Mouse (Mus musculus) MEL (cell line): ENCODE measurements around the gene Dusp8. TPM values are rescaled to one million over a fixed set of nuclear protein-coding genes. Genes with fewer than 3 reads are reported as not detected.
A peak's percentile ranks its signal among the peaks of the same experiment; 100 is the strongest.

Experiments used
- DNase-seq: peaks from one replicate; pipeline ENCODE4 v3.0.0; 2011; ENCODE audit warnings: low read depth, low spot score
- H3K27ac ChIP-seq: 2 replicates; pipeline ENCODE4 v1.5.1; 2012; ENCODE audit warnings: low read depth, mild to moderate bottlenecking, control low read depth, low read length, moderate library complexity; ENCODE audit not compliant: control insufficient read depth
- H3K27me3 ChIP-seq, 2 experiments: fragments of 150-350 bp in 1 of 2; sonication (generic) in 1 of 2; 2 replicates each; pipeline ENCODE4 v1.6.1; 2012; ENCODE audit warnings: low read length in 2 of 2, mild to moderate bottlenecking in 2 of 2, improper control_type of control experiment in 1 of 2, moderate library complexity in 1 of 2; ENCODE audit not compliant: insufficient read depth in 2 of 2, control insufficient read depth in 1 of 2
- H3K36me3 ChIP-seq, 2 experiments: 2 replicates each; pipeline ENCODE4 v1.6.1; 2012 to 2014; ENCODE audit warnings: low read length in 2 of 2, improper control_type of control experiment in 1 of 2, inconsistent platforms in 1 of 2, mild to moderate bottlenecking in 1 of 2; ENCODE audit not compliant: insufficient read depth in 2 of 2, control insufficient read depth in 1 of 2
- H3K4me1 ChIP-seq, 2 experiments: fragments of 150-350 bp in 1 of 2; sonication (generic) in 1 of 2; 2 replicates each; pipeline ENCODE4 v1.6.1; 2012; ENCODE audit warnings: low read length in 2 of 2, improper control_type of control experiment in 1 of 2, mild to moderate bottlenecking in 1 of 2; ENCODE audit not compliant: insufficient read depth in 2 of 2, control insufficient read depth in 1 of 2
- H3K4me3 ChIP-seq, 2 experiments: fragments of 150-350 bp in 1 of 2; sonication (generic) in 1 of 2; 2 replicates each; pipeline ENCODE4 v1.5.1; 2012; ENCODE audit warnings: low read depth in 2 of 2, low read length in 2 of 2, mild to moderate bottlenecking in 2 of 2, moderate library complexity in 2 of 2, control low read depth in 1 of 2, improper control_type of control experiment in 1 of 2; ENCODE audit not compliant: control insufficient read depth in 1 of 2, insufficient read depth in 1 of 2
- H3K79me2 ChIP-seq: 2 replicates; pipeline ENCODE4 v1.6.1; 2012; ENCODE audit warnings: mild to moderate bottlenecking, low read length, moderate library complexity; ENCODE audit not compliant: control insufficient read depth, poor library complexity, insufficient read depth
- H3K9ac ChIP-seq: 2 replicates; pipeline ENCODE4 v1.6.1; 2012; ENCODE audit warnings: low read depth, mild to moderate bottlenecking, control low read depth, low read length, moderate library complexity; ENCODE audit not compliant: control insufficient read depth, poor library complexity, severe bottlenecking
- H3K9me3 ChIP-seq: fragments of 150-350 bp; sonication (generic); replicated peaks from 2 replicates; pipeline ENCODE4 v1.6.1; 2012; ENCODE audit warnings: mild to moderate bottlenecking, low read length, improper control_type of control experiment, moderate library complexity; ENCODE audit not compliant: insufficient read depth
- BHLHE40 ChIP-seq: IDR thresholded peaks from 2 replicates; pipeline ENCODE4 v1.6.1; 2012; ENCODE audit warnings: low read depth, mild to moderate bottlenecking, inconsistent platforms, low read length, improper control_type of control experiment, borderline replicate concordance
- CHD2 ChIP-seq: IDR thresholded peaks from 2 replicates; pipeline ENCODE4 v1.6.1; 2011; ENCODE audit warnings: low read length, improper control_type of control experiment
- CTCF ChIP-seq, 3 experiments: IDR thresholded peaks in 2 of 3; conservative IDR thresholded peaks in 1 of 3; 2 replicates each; pipeline ENCODE4 v1.5.1; 2011 to 2012; ENCODE audit warnings: low read length in 3 of 3, low read depth in 2 of 3, mild to moderate bottlenecking in 2 of 3, improper control_type of control experiment in 1 of 3, inconsistent platforms in 1 of 3, mixed read lengths in 1 of 3, moderate library complexity in 1 of 3; ENCODE audit not compliant: control insufficient read depth in 1 of 3, insufficient read depth in 1 of 3, poor library complexity in 1 of 3, severe bottlenecking in 1 of 3
- ELF1 ChIP-seq: IDR thresholded peaks from 2 replicates; pipeline ENCODE4 v1.6.1; 2014; ENCODE audit warnings: low read depth, mild to moderate bottlenecking, inconsistent platforms, low read length, improper control_type of control experiment, moderate library complexity
- ETS1 ChIP-seq: IDR thresholded peaks from 2 replicates; pipeline ENCODE4 v1.6.1; 2012; ENCODE audit warnings: low read depth, mild to moderate bottlenecking, inconsistent platforms, low read length, improper control_type of control experiment, moderate library complexity
- JUND ChIP-seq: IDR thresholded peaks from 2 replicates; pipeline ENCODE4 v1.6.1; 2011; ENCODE audit warnings: low read depth, mild to moderate bottlenecking, improper control_type of control experiment, low read length
- MAZ ChIP-seq: IDR thresholded peaks from 2 replicates; pipeline ENCODE4 v1.6.1; 2012; ENCODE audit warnings: low read depth, mild to moderate bottlenecking, inconsistent platforms, low read length, improper control_type of control experiment
- MEF2A ChIP-seq: IDR thresholded peaks from 2 replicates; pipeline ENCODE4 v1.6.1; 2014; ENCODE audit warnings: low read depth, mild to moderate bottlenecking, inconsistent platforms, low read length, improper control_type of control experiment; ENCODE audit not compliant: poor library complexity, insufficient replicate concordance, severe bottlenecking; ENCODE audit errors: extremely low read depth
- MYB ChIP-seq: IDR thresholded peaks from 2 replicates; pipeline ENCODE4 v1.6.1; 2011; ENCODE audit warnings: mild to moderate bottlenecking, low read depth, low read length, improper control_type of control experiment
- MYC ChIP-seq: IDR thresholded peaks from 2 replicates; pipeline ENCODE4 v1.6.1; 2011; ENCODE audit warnings: low read depth, mild to moderate bottlenecking, low read length, improper control_type of control experiment, moderate library complexity
- NELFE ChIP-seq: IDR thresholded peaks from 2 replicates; pipeline ENCODE4 v1.6.1; 2011; ENCODE audit warnings: low read depth, low read length, improper control_type of control experiment
- NRF1 ChIP-seq: IDR thresholded peaks from 2 replicates; pipeline ENCODE4 v1.6.1; 2014; ENCODE audit warnings: low read depth, mild to moderate bottlenecking, inconsistent platforms, low read length, improper control_type of control experiment, moderate library complexity; ENCODE audit not compliant: poor library complexity, insufficient read depth, severe bottlenecking
- POLR2A ChIP-seq, 2 experiments: IDR thresholded peaks; 2 replicates each; pipeline ENCODE4 v1.6.1; 2011 to 2012; ENCODE audit warnings: low read length in 2 of 2, mild to moderate bottlenecking in 2 of 2, control low read depth in 1 of 2, improper control_type of control experiment in 1 of 2, low read depth in 1 of 2, moderate library complexity in 1 of 2; ENCODE audit not compliant: control insufficient read depth in 1 of 2, insufficient read depth in 1 of 2, poor library complexity in 1 of 2
- SIN3A ChIP-seq: IDR thresholded peaks from 2 replicates; pipeline ENCODE4 v1.6.1; 2012; ENCODE audit warnings: low read length, improper control_type of control experiment, inconsistent platforms
- TBP ChIP-seq: IDR thresholded peaks from 2 replicates; pipeline ENCODE4 v1.8.0; 2011; ENCODE audit warnings: low read depth, low read length, improper control_type of control experiment
- UBTF ChIP-seq: IDR thresholded peaks from 2 replicates; pipeline ENCODE4 v1.6.1; 2012; ENCODE audit warnings: low read depth, mild to moderate bottlenecking, inconsistent platforms, low read length, improper control_type of control experiment, moderate library complexity, borderline replicate concordance; ENCODE audit not compliant: insufficient read depth
- USF1 ChIP-seq: IDR thresholded peaks from 2 replicates; pipeline ENCODE4 v1.6.1; 2014; ENCODE audit warnings: low read depth, mild to moderate bottlenecking, inconsistent platforms, low read length, improper control_type of control experiment, moderate library complexity
- ZMIZ1 ChIP-seq: IDR thresholded peaks from 2 replicates; pipeline ENCODE4 v1.6.1; 2012; ENCODE audit warnings: low read depth, mild to moderate bottlenecking, inconsistent platforms, low read length, improper control_type of control experiment, moderate library complexity
- polyA plus RNA-seq, 2 experiments: library from polyadenylated mRNA; stranded (reverse) in 1 of 2; unstranded in 1 of 2; fragments of >175 nt in 1 of 2; fragments of >200 nt in 1 of 2; gene quantifications; 2 replicates each; pipeline versions ENCODE4 v1.2.1 to v1.2.4; 2012; ENCODE audit warnings: low replicate concordance in 2 of 2, low read depth in 1 of 2; ENCODE audit not compliant: insufficient read length in 2 of 2, insufficient read depth in 1 of 2, missing spikeins in 1 of 2
- total RNA-seq: library from RNA; depleted of rRNA; stranded (reverse); fragments of 300-350 nt; gene quantifications from 2 replicates; pipeline ENCODE4 v1.2.3, GENCODE M21; 2012

The Dusp8 gene
- total and polyA plus RNA-seq, 3 experiments: 0.23 to 0.31 TPM; not detected in 1

DNA sequence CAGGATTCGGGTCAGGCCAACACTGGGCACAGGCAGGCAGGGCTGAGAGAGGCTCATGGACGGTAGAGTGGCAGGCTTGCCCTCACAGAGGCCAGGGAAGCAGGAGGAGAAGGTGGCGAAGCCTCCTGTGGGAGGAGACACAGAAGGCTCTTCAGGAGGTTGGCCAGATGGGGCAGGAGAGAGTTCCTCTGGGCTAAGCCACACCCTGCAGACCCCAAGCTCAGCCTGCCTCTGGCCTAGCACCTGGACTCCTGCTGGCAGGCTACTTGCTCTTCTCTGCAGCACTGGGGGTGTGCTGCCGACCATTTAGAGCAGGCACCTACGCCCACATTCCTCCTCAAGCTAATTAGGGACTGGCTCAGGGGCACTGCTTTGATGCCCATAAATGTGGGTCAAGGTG, 11.2 kb downstream of the Dusp8 start:
- Histone ChIP-seq H3K27me3 (no peaks in the 10 kb centered on the region), H3K9me3 (no peaks in the 10 kb centered on the region), H3K4me3 (no peak overlapping the region), H3K27ac (no peak overlapping the region), H3K4me1 (peaks cover 27 to 37% of the 10 kb centered on the region in 2 experiments), H3K79me2 (no peaks in the 10 kb centered on the region), H3K36me3 (peaks cover 0 to 23% of the 10 kb centered on the region in 2 experiments; a peak in 2 of 4 replicates), H3K9ac (no peak overlapping the region)
- TF ChIP-seq NELFE (no peak), MYC (no peak)
- peak; percentile 20 for DNase-seq

DNA sequence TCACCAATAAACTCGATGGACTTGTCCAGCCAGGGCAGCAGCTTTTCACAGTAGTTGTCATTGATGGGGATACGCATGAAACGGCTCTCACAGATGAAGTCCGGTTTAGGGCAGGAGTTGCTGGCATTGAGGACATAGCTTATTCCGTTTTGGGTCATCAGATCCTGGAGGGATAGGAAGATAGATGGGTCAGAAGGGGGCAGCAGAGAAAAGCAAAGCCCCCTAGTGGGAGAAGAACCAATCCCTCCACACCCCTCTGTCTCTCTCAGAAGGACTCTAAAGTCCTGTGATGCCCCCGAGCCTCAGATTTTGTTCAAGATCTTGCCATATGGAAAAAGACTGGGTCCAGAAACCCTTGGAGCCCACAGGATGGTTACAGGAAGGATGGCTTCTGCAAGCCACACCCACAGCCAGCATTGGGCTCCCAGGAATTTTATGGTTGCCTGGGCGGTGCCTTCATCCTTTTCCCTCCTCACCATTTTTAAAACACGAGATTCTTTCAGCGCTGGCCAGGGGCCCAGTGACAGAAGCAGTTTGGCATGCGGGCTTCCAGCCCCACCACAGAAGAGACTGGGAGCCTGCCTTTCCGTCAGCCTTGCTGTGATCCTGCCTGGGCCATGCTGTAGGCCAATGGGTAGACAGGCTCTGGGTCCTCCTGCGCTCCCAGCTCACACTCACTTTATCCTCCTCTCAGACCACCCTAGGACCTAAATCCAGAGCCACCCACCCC, 11.9 kb downstream of the Dusp8 start:
- no peak overlapping the region for H3K4me3 ChIP-seq
- no peak overlapping the region for H3K27ac ChIP-seq
- no peaks in the 10 kb centered on the region for H3K79me2 ChIP-seq
- no peaks in the 10 kb centered on the region for H3K9me3 ChIP-seq
- peaks cover 27 to 33% of the 10 kb centered on the region in 2 experiments for H3K4me1 ChIP-seq
- no peak for TF ChIP-seq ETS1
- no peak for TF ChIP-seq MEF2A
- TF ChIP-seq CTCF (IDR thresholded peaks at IDR 0.05 in 2 of 3, conservative IDR thresholded peaks at IDR 0.05 in 1 of 3; ENCODE audit: control insufficient read depth in 1 of 3, insufficient read depth in 1 of 3, low read depth in 2 of 3, low read length in 3 of 3, poor library complexity in 1 of 3, severe bottlenecking in 1 of 3): peak in 1 of 3 experiments; percentile 36; a peak in 2 of 6 replicates
- no peak for TF ChIP-seq SIN3A
- TF ChIP-seq UBTF: no peak
- no peak for TF ChIP-seq MYC
- no peaks in the 10 kb centered on the region for H3K27me3 ChIP-seq
- peaks cover 0 to 23% of the 10 kb centered on the region in 2 experiments; a peak in 2 of 4 replicates for H3K36me3 ChIP-seq
- no peak overlapping the region for H3K9ac ChIP-seq
- DNase-seq: no peak

DNA sequence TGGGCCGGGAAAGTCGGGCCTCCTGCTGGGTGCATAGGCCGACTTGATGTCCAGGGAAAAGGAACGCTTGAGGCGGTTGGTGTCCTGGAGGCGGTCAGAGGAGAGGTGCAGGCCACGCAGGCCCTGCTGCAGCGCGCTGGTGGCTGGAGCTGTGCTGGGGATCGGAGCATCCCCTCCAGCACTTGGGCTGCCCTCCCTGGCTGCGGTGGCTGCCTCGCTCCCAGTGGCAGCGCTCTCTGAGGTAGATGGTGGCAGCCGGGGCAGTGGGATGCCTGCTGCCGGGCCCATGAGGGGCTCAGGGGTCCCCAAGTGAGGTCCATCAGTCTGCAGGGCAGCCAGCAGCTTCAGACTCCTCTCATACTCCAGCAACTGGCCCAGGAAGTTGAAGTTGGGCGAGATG, 13.0 kb downstream of the Dusp8 start:
- TF ChIP-seq ELF1 (no peak), NELFE (no peak), TBP (no peak), BHLHE40 (no peak), NRF1 (no peak), JUND (no peak), ETS1 (no peak), MYB (no peak), UBTF (no peak), MAZ (no peak), POLR2A (IDR thresholded peaks at IDR 0.05; ENCODE audit: control insufficient read depth in 1 of 2, insufficient read depth in 1 of 2, low read depth in 1 of 2, low read length in 2 of 2, poor library complexity in 1 of 2) (no peak), ZMIZ1 (no peak), CHD2 (no peak), USF1 (no peak)
- no peak for DNase-seq
- Histone ChIP-seq H3K9me3 (no peaks in the 10 kb centered on the region), H3K79me2 (no peaks in the 10 kb centered on the region), H3K4me1 (peaks cover 22 to 23% of the 10 kb centered on the region in 2 experiments), H3K4me3 (no peak overlapping the region), H3K27me3 (no peaks in the 10 kb centered on the region; a peak in 1 of 4 replicates), H3K36me3 (peaks cover 0 to 19% of the 10 kb centered on the region in 2 experiments; a peak in 2 of 4 replicates), H3K9ac (no peak overlapping the region), H3K27ac (no peak overlapping the region)
